Mouse (Mus musculus) stomach, postnatal 0 days (tissue): ENCODE measurements at regions not wholly inside any gene's neighbourhood (a gene's known extent, or its start where the extent isn't known, plus 50 kb on each side); places are given as distances from the start of the nearest gene placed in this dataset.

Experiments
- CTCF ChIP-seq: IDR thresholded peaks from 2 replicates; pipeline ENCODE4 v1.5.1; 2016; ENCODE audit warnings: antibody characterized with exemption, low read depth, mild to moderate bottlenecking, moderate library complexity
- EP300 ChIP-seq: optimal IDR thresholded peaks from 2 replicates; pipeline ENCODE3; 2016; ENCODE audit warnings: antibody characterized with exemption

DNA sequence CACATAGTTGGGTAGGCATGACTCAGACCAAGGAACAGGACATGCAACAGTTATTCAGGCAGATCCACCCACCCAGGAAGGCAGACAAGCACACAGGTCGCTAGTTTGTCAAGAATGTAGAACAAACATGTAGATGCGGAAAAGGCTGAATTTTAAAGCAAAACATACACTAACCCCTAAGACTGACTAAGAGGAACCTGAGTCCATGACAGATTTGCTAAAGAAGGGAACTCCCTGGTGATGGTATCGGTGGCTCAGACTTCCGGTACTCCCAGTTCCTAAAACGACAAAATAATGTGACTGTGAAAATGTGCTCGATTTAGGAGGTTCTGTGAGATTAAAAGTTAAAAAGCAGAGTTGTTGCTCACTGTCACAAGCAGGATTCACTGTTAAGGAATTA lies 340.0 kb upstream of the Cited2 start:
- TF ChIP-seq EP300 (no peak), CTCF (no peak)
